Mouse (Mus musculus): ENCODE data around the gene Asah2.

- TF ChIP-seq POLR2A (IDR thresholded peaks at IDR 0.05; ENCODE audit: control insufficient read depth, low read depth, low read length), result no peak
- TF ChIP-seq CTCF (IDR thresholded peaks at IDR 0.05; ENCODE audit: control insufficient read depth, insufficient read depth, insufficient replicate concordance, low read depth, low read length), result no peak
Measured at GRCm38 (mm10) chr19:32111866-32112790, 4.1 kb upstream of the Asah2 start.

Measured in testis, adult 2 months (tissue).